Mouse (Mus musculus): ENCODE data around the gene Samd14. TPM values are rescaled to one million over a fixed set of nuclear protein-coding genes. Genes with fewer than 3 reads are reported as not detected.

The Samd14 gene
- polyA plus RNA-seq, 1 experiment from 2014 or later = 6.9 TPM

DNA sequence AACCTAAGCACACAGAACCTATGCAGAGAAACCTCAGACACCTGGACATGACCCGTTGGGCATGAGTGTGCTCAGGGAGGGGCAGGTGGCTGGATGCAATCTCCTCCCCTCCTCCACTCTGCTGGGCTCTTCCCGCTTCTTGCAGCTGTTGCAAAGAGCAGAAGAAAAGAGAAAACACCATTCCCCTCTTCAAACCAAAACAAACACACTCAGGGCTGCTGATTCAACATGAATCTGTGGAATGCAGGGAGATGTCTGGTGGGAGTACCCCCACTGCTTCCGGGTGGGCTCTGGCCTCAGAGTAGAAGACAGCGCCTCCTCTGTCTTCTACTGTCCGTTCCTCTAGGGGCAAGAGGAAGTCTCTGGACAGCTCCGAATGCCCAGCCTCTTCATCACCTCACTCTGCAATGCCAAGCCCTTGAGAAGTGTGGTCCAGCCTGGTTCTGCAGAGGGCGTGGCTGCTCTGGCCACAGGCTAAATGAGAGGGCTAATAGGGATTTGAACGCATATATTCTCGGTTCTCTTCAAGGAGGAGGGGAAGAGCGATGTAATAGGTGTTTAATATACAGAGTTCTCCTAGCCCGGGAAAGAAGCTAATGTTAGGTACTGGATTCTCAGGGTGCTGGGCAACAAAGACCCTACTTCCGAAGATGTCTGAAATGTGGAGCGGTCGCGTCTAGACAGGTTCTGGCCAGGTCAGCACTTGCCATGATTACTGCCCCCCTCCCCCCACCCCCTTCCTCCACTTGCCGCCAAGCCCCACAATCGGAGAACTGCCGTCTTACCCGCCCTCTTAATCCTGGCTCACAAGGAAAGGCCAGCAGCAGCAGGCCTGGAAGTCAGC is 65.7 kb downstream of the Samd14 start:
- peak; percentile 30 for ATAC-seq
- 3% methylated on average over 19 of the region's 19 CpGs for WGBS
- Histone ChIP-seq H3K4me3 (ENCODE audit: low read depth, low read length) (peak overlapping the region; percentile 85), H3K36me3 (ENCODE audit: control insufficient read depth, insufficient read depth) (no peaks in the 10 kb centered on the region), H3K27me3 (replicated peaks; ENCODE audit: control insufficient read depth, insufficient read depth, low read length) (no peaks in the 10 kb centered on the region), H3K27ac (ENCODE audit: low read depth, low read length) (peak overlapping the region; percentile 99), H3K4me1 (replicated peaks; ENCODE audit: control insufficient read depth, insufficient read depth, low read length) (0 out of 2 replicates have a peak, but pooled peaks cover 24% of the 10 kb centered on the region), H3K9ac (ENCODE audit: low read depth, low read length) (peak overlapping the region; percentile 90), H3K4me2 (replicated peaks; ENCODE audit: low read depth) (peak overlapping the region; percentile 73), H3K9me3 (ENCODE audit: control insufficient read depth) (no peaks in the 10 kb centered on the region)
- peak; percentile 60 for TF ChIP-seq CTCF (IDR thresholded peaks at IDR 0.05; ENCODE audit: low read depth)

Other genes with a start within 250 kb of the Samd14 start
- gene Tmem92, start 227.2 kb upstream of the Samd14 start, polyA plus RNA-seq (2015; fragmentation: Nextera tagmentation; extraction: Ambion mirVana) = not detected in 2 replicates
- 338 and 367 TPM in 2 replicates for gene Col1a1, start 73.7 kb upstream of the Samd14 start, polyA plus RNA-seq (2015; fragmentation: Nextera tagmentation; extraction: Ambion mirVana)
- gene Hils1, start 42.3 kb upstream of the Samd14 start, polyA plus RNA-seq (2015; fragmentation: Nextera tagmentation; extraction: Ambion mirVana) = not detected in 2 replicates
- 0.18 and 0.55 TPM in 2 replicates for gene Sgca, start 33.6 kb upstream of the Samd14 start, polyA plus RNA-seq (2015; fragmentation: Nextera tagmentation; extraction: Ambion mirVana)
- 6.3 and 7.1 TPM in 2 replicates for gene Ppp1r9b, start 18.8 kb upstream of the Samd14 start, polyA plus RNA-seq (2015; fragmentation: Nextera tagmentation; extraction: Ambion mirVana)
- 53.2 and 57.4 TPM in 2 replicates for gene Pdk2, start 31.5 kb downstream of the Samd14 start, polyA plus RNA-seq (2015; fragmentation: Nextera tagmentation; extraction: Ambion mirVana)
- gene Itga3, start 66.9 kb downstream of the Samd14 start, polyA plus RNA-seq (2015; fragmentation: Nextera tagmentation; extraction: Ambion mirVana) = 51.3 and 57.9 TPM in 2 replicates
- gene Dlx3, start 110.2 kb downstream of the Samd14 start, polyA plus RNA-seq (2015; fragmentation: Nextera tagmentation; extraction: Ambion mirVana) = 0.30 and 0.44 TPM in 2 replicates
- gene Dlx4, start 136.4 kb downstream of the Samd14 start, polyA plus RNA-seq (2015; fragmentation: Nextera tagmentation; extraction: Ambion mirVana) = not detected in 2 replicates

All from intestine, postnatal 0 days (tissue).